Mouse (Mus musculus) gastrocnemius, postnatal 14 days (tissue): ENCODE data around the gene Psrc1. TPM values are rescaled to one million over a fixed set of nuclear protein-coding genes. Genes with fewer than 3 reads are reported as not detected.

Experiments used
- DNase-seq: peaks from one replicate; pipeline ENCODE4 v3.0.0; 2021; ENCODE audit warnings: mixed read lengths
- intact Hi-C: fragments of 180-260 bp; cut with DNase I; formaldehyde crosslinking; loops from one replicate; pipeline ENCODE4 v1.15.1; 2025; ENCODE audit warnings: low total_unique reads
- total RNA-seq, 2 experiments: library from RNA; stranded (reverse); gene quantifications; 2 replicates each; pipeline ENCODE4 v1.2.3; 2021

Psrc1 gene
- total RNA-seq, 2 experiments from 2014 or later: 0.53 to 1.1 TPM

DNA sequence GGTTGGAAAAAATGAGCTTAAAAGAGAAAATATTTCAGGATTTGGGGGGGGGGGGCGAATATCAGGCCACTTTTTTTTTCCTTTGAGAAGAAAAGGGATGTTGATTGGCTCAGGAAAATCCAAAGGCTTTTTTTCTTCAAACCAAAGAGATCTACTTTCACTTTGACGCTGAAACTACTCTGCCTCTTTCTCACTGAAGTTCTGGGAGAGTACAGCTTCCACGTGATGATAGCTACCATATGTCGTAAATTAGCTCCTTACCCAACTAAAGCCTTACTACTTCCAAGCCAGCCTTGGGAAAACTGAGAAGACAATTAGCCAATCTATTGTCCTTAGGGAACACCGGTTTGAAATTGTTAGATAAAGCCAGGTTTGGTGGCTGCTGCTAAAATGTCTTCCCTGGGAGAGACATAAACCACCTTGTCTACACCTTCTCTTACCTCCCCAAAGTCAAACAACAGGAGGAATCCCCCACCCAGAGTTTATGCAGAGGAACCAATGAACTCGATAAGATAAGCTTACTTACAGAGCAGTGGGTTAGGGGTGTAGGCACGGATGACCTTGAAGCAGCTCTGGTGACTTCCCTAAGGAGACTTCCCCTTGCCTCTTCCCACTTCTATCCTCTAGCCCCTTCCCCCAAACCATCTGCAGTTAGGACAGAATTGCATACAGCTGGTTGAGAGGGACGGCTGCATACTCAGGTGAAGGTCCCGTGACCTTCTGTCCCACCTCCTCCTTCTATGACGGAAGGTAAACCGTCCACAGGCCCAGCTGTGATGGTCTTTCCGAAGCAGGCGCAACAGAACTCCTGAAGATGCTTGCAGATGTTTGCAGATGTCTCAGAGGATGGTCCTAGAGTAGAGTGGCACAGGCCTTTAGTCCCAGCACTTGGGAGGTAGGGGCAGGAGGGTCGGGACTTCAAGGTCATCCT is 1.4 kb upstream of the Psrc1 start:
- intact Hi-C loops: no loop called here

DNA sequence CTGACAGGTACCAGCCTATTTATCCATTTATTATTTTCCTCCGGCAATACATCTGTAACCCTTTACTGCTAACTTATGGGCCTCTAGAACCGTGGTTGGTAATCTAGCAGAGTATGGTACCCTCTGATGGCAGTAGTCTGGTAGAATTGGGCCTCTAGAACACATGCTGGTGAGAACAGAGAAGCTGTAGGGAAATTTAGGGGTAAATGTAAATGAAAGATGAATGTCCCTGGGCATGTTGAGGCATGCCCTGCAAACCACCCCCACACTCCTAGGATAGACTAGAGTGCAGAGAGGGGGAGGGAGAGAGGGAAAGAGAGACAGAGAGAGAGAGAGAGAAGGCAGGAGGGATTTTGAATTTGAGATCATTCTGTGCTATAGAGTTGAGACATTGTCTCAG is 786 bp downstream of the Psrc1 start:
- no peak for DNase-seq
- intact Hi-C loops: no loop called here

More for the DNA sequence above, 1.4 kb upstream of the Psrc1 start:
- no peak for DNase-seq

DNA sequence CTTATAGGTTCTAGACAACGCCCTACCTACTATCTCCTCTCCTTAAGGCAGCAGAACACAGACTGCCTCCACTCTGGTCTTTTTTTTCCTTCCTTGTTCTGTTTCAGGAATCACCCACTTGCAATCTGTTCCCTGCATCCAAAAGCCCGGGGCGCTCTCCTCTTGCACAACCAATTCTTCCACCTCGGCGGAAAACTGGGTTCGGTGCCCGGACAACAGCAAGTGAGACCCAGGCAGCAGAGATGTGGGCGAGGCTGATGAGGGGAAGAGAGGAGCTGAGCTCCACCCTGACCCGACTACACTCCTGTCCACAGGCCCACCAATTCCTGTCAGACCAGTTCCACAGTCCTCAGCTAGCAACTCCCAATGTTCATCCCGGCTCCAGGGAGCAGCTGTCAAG is 2.5 kb downstream of the Psrc1 start:
- DNase-seq: no peak
- intact Hi-C loops: loop anchor here (5.0 kb wide), 1 partner anchor 104 kb away; the partner anchor contains the start of gene Sort1

DNA sequence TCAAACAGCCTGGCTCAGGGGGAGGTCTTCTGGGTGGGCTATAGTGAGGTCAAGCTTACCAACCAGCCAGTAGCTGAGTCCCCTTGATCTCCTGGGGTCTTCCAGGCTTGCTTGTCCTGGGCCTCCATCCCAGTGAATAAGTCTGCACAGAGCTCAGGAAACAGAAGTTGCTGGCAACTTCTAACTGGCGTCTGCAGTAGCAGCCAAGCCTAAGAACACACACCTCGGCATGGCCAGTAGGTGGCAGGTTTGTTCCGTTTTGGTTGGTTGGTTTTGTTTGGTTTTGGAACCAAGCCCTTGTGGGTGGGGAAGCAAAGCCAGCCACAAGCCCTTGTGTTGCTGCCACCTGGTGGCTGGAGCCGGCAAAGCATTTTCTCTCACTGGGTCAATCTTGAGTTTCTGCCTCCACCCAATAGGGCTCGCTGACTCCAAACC is 5.5 kb downstream of the Psrc1 start:
- DNase-seq: peak; percentile 93
- intact Hi-C loops: loop anchor here (5.0 kb wide), 1 partner anchor 107 kb away; the partner anchor contains the start of gene Sort1

GRCm38 (mm10) chr3:108392299-108392698 is 8.7 kb downstream of the Psrc1 start:
- no peak for DNase-seq
- intact Hi-C loops: no loop called here

- intact Hi-C loops: no loop called here
- DNase-seq: no peak
Measured at GRCm38 (mm10) chr3:108392793-108393192, 9.2 kb downstream of the Psrc1 start.

- no peak for DNase-seq
- intact Hi-C loops: no loop called here
Measured at GRCm38 (mm10) chr3:108398281-108398680, 14.6 kb downstream of the Psrc1 start.

GRCm38 (mm10) chr3:108400442-108400841 is 16.8 kb downstream of the Psrc1 start:
- intact Hi-C loops: loop anchor here (5.0 kb wide), 1 partner anchor 162 kb away; the partner anchor contains the start of gene Tmem167b
- no peak for DNase-seq

DNA sequence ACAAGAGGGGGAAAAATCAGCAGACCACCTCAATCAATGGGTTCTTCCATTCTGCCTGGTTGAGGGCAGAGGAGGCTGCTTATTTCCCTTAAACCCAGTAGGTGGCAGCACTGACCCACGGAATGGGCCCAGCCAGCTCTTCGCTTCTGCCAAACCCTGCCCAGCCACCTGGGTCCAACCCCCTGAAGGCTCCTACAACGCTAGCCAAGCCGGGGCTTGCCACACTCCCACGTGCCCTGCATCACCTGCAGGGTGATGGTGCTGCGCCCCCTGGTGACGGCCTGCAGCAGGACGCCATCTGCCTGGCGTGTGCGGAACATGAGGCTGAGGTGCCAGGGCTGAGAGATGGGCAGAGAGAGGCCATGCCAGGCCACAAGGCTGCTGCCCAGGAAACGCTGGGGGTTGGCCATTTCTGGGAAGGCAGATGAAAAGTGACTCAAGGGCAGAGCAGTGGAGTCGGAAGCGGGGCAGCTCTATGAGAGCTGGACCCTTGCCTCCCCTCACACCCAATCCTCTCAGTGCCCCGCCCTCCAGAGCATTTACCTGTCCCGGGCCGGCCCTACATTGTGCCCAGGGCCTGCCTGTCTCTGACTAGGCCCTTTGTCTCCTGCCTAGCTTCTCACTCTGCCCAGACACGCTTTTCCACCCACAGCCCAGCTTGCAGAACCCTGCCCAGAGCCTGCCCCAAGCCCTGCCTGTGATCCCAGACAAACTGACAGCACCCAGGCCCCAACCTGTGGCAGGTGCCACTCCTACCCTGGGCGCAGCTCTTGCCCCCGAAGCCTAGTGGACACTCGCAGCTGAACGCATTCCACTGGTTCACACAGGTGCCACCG is 18.3 kb downstream of the Psrc1 start:
- peak; percentile 91 for DNase-seq
- intact Hi-C loops: loop anchor here (5.0 kb wide), 1 partner anchor 160 kb away; the partner anchor contains the start of gene Tmem167b

- intact Hi-C loops: loop anchor here (5.0 kb wide), 1 partner anchor 160 kb away; the partner anchor contains the start of gene Tmem167b
- peak; percentile 5 for DNase-seq
Measured at GRCm38 (mm10) chr3:108402528-108402920, 18.9 kb downstream of the Psrc1 start.

GRCm38 (mm10) chr3:108405536-108406305 is 22.1 kb downstream of the Psrc1 start:
- intact Hi-C loops: no loop called here
- no peak for DNase-seq

DNA sequence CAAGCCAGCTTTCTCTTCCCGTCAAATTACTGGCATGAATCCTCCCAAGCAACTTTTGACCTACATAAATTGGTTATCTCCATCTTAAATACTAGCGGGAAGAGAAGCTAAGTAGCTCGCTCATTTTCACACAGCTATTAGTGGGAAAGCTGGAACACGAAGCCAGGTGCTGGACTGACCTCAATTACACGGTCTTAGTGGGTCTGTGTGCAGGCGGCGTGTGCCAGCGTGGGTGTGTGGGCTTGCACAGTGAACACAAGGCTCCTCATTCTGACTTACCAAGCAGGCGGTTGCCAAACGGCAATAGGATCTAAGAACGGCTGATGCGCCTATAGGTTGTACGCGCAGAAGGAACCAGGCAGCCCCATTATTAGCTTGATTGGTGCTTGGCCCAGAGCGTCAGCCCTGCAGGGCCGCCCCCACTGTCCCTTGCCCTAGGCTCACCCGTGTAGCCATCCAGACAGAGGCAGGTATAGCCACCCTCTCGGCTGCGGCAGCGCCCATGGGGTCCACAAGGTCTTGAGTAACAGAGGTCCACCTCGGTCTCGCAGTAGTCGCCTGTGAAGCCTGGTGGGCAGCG is 22.8 kb downstream of the Psrc1 start:
- no peak for DNase-seq
- intact Hi-C loops: no loop called here

DNA sequence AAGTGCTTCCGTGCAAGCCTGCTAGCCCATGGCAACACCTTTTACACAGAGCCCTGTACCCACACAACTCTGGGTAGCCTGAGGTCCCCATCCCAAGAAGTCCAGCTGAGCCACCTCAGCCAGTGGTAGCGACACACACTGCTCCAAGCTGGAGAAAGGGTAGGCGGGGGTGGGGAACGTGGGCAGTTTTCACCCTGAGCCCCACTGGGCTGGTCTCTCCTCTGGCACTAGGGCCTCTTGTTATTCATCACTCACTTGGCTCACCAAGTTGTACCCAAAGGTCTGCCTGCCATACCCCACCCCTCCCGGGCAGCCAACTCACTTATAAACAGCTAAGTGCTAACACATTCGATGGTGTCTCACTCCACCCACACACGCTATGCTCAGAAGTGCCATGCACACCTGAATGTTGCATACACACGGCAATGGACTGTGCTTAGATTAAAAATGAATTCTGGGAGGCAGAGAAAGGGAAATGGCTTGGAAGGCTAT is 24.9 kb downstream of the Psrc1 start:
- intact Hi-C loops: no loop called here
- no peak for DNase-seq

DNA sequence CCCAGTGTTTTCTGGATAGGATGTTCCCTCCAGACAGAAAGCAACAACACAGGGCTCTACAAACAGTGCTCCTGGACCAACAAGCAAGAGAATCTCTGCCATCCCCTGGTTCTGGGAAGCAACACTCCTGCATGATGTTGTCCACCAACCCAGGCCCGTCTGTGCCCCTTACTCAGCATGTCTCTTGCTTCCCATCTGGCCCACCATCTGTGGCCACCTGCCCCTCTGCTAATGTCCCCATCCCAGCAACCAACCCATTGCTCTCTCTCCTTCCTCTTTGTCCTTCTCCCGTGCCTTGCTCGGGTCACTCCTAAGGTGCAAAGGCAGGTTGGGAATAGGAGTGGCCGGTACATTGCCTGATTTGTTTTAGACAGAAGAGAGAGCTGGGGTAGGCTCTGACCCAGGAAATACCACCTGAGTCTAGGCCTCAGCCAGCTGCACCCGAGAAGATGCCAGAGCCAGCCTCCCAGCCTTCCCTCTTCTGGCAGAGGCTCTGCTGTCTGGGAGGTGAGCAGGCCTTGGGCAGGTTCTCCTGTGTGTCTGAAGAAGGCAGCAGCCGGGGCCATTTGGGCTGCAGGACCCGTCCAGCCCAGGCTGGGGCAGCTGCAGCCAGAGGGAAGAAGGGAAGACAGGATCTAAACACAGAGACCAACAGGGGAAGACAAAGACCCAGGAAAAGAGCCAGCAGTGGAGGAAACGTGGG is 26.2 kb downstream of the Psrc1 start:
- intact Hi-C loops: no loop called here
- DNase-seq: no peak

- no peak for DNase-seq
- intact Hi-C loops: no loop called here
Measured at GRCm38 (mm10) chr3:108410359-108410714, 26.7 kb downstream of the Psrc1 start.

- DNase-seq: no peak
- intact Hi-C loops: no loop called here
Measured at GRCm38 (mm10) chr3:108411026-108411753, 27.6 kb downstream of the Psrc1 start.

- no peak for DNase-seq
- intact Hi-C loops: no loop called here
Measured at GRCm38 (mm10) chr3:108411754-108412121, 28.1 kb downstream of the Psrc1 start.
